Comparison of ENCODE assay signal across 18 mouse cellular contexts in the genomic region with DNA sequence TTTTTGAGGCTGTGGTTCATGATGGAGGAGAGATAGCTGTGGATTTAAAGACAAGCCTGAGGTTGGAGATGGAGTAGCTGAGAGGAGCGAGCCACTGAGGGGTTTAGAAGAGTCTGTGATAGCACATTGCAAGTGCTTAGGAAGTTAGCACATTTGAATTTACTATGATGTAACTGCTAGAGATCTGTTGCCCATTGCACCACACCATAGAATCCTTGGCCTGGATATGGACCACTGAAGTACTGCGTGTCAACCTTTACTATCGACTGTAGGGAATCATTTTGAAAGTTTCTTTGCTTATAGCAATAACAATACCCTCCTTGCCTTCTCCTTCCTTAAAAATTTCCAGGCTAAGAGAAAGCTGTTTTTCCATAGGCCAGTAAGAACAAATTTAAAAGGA.
DNase-seq lines count a peak whose midpoint lies in the region; ATAC-seq and TF ChIP-seq lines count a peak whose summit lies in the region.
"Had no signal": no experiment of that assay in that cellular context is flagged by ENCODE, and none has a peak within 500 bp of the region (broad histone marks: within the 10 kb centered on the region; RNA-seq: fewer than 3 reads in every experiment).

No protein-coding gene starts in this region.

- H3K36me3 ChIP-seq in forebrain, embryonic 15.5 days: no peaks in the 10 kb centered on the region
- H3K36me3 ChIP-seq in forebrain, postnatal 0 days (ENCODE audit: insufficient read depth): no peaks in the 10 kb centered on the region
- H3K36me3 ChIP-seq: embryonic facial prominence, embryonic 10.5 days; G1E; heart, embryonic 13.5 days; hindbrain, embryonic 12.5 days; intestine, embryonic 15.5 days had no signal

- H3K4me1 ChIP-seq in forebrain, embryonic 15.5 days: peaks cover 51% of the 10 kb centered on the region
- peaks cover 9% of the 10 kb centered on the region; the same call in 1 of the 2 replicates for H3K4me1 ChIP-seq in forebrain, postnatal 0 days (ENCODE audit: insufficient read depth)
- H3K4me1 ChIP-seq: embryonic facial prominence, embryonic 10.5 days; hindbrain, embryonic 12.5 days had no signal

- no peak overlapping the region for H3K4me2 ChIP-seq in forebrain, embryonic 15.5 days (replicated peaks)
- no peak overlapping the region for H3K4me2 ChIP-seq in forebrain, postnatal 0 days (ENCODE audit: low read depth)
- H3K4me2 ChIP-seq: heart, embryonic 13.5 days; hindbrain, embryonic 12.5 days; intestine, embryonic 15.5 days had no signal

- ATAC-seq in forebrain, embryonic 15.5 days (replicated peaks): no peak
- ATAC-seq in forebrain, postnatal 0 days: no peak
- ATAC-seq in granulocyte monocyte progenitor cell, adult 5-6 weeks (replicated peaks; ENCODE audit: poor library complexity, severe bottlenecking): peak; percentile 48; the same call in 1 of the 2 replicates
- ATAC-seq: CD4-positive, CD25-positive, alpha-beta regulatory T cell, adult 4 months; intestine, embryonic 15.5 days had no signal

- H3K9ac ChIP-seq in forebrain, embryonic 15.5 days (replicated peaks): no peak overlapping the region
- no peak overlapping the region for H3K9ac ChIP-seq in forebrain, postnatal 0 days
- H3K9ac ChIP-seq: heart, embryonic 13.5 days; hindbrain, embryonic 12.5 days; intestine, embryonic 15.5 days had no signal

- H3K4me3 ChIP-seq in forebrain, embryonic 15.5 days: no peak overlapping the region
- H3K4me3 ChIP-seq in forebrain, postnatal 0 days (ENCODE audit: low read depth, low read length): no peak overlapping the region
- no peak overlapping the region for H3K4me3 ChIP-seq in layer of hippocampus, adult 2 months
- H3K4me3 ChIP-seq: embryonic facial prominence, embryonic 10.5 days; heart, embryonic 13.5 days; hindbrain, embryonic 12.5 days; intestine, embryonic 15.5 days had no signal

- WGBS in forebrain, embryonic 15.5 days: 79% methylated on average over 3 of the region's 3 CpGs
- WGBS in forebrain, postnatal 0 days: 72% methylated on average over 3 of the region's 3 CpGs

- no peaks in the 10 kb centered on the region for H3K9me3 ChIP-seq in forebrain, embryonic 15.5 days
- no peaks in the 10 kb centered on the region for H3K9me3 ChIP-seq in forebrain, postnatal 0 days (ENCODE audit: low read length)
- H3K9me3 ChIP-seq: embryonic facial prominence, embryonic 10.5 days; G1E; heart, embryonic 13.5 days; hindbrain, embryonic 12.5 days; intestine, embryonic 15.5 days had no signal

- H3K27me3 ChIP-seq in forebrain, embryonic 15.5 days: no peaks in the 10 kb centered on the region
- H3K27me3 ChIP-seq in forebrain, postnatal 0 days (ENCODE audit: insufficient read depth, low read length): no peaks in the 10 kb centered on the region
- H3K27me3 ChIP-seq: heart, embryonic 13.5 days; hindbrain, embryonic 12.5 days; intestine, embryonic 15.5 days had no signal

- no peak for DNase-seq in forebrain, postnatal 0 days
- no peak for DNase-seq in layer of hippocampus, adult 2 months (ENCODE audit: low spot score in 2 of 2)
- no peak for DNase-seq in layer of hippocampus, adult 9-11 months
- peak; percentile 34 for DNase-seq in 416B (ENCODE audit: low read depth)
- DNase-seq in left cerebral cortex, adult 18-20 months (ENCODE audit: low spot score in 2 of 2): no peak
- DNase-seq: adrenal gland, postnatal 25 days; B cell, adult 2 months; gastrocnemius, postnatal 10 days; heart, postnatal 4 days; kidney, adult 18-20 months had no signal

- no peak for TF ChIP-seq CTCF in forebrain, postnatal 0 days (IDR thresholded peaks at IDR 0.05; ENCODE audit: low read depth)
- TF ChIP-seq CTCF in layer of hippocampus, adult 2 months (conservative IDR thresholded peaks at IDR 0.05): no peak

- H3K27ac ChIP-seq in forebrain, embryonic 15.5 days (replicated peaks): peak overlapping the region; percentile 75
- H3K27ac ChIP-seq in forebrain, postnatal 0 days (ENCODE audit: low read depth, low read length): no peak overlapping the region; the same call in 1 of the 2 replicates
- H3K27ac ChIP-seq in layer of hippocampus, adult 2 months: peak overlapping the region; percentile 80
- H3K27ac ChIP-seq: embryonic facial prominence, embryonic 10.5 days; heart, embryonic 13.5 days; hindbrain, embryonic 12.5 days; intestine, embryonic 15.5 days had no signal
